Mouse (Mus musculus) layer of hippocampus, adult 2 months (tissue): Measurements from ENCODE around the gene Phlpp1. TPM values are rescaled to one million over a fixed set of nuclear protein-coding genes. Genes with fewer than 3 reads are reported as not detected.

Experiments
- DNase-seq, 2 experiments: peaks; one replicate each; pipeline ENCODE4 v3.0.0; 2022; ENCODE audit warnings: low spot score in 2 of 2
- H3K27ac ChIP-seq: fragments of 200-600 bp; 2 replicates; pipeline ENCODE4 v1.8.1; 2022
- H3K4me3 ChIP-seq: fragments of 200-600 bp; 2 replicates; pipeline ENCODE4 v1.8.1; 2022; ENCODE audit warnings: mild to moderate bottlenecking
- CTCF ChIP-seq: fragments of 200-600 bp; conservative IDR thresholded peaks from 2 replicates; pipeline ENCODE4 v1.8.1; 2022; ENCODE audit warnings: antibody characterized with exemption, mild to moderate bottlenecking, moderate library complexity
- total RNA-seq, 2 experiments: library from RNA; stranded (reverse); gene quantifications; 2 replicates each; pipeline ENCODE4 v1.2.3; 2021

The Phlpp1 gene
- total RNA-seq, 2 experiments from 2014 or later: 82.6 to 87.3 TPM

GRCm38 (mm10) chr1:106188756-106189155, 17.2 kb downstream of the Phlpp1 start:
- no peak for DNase-seq
- no peak overlapping the region for H3K4me3 ChIP-seq
- no peak for TF ChIP-seq CTCF
- H3K27ac ChIP-seq: peak overlapping the region; percentile 47; the same call in 1 of the 2 replicates

- no peak for DNase-seq
- TF ChIP-seq CTCF: no peak
- H3K4me3 ChIP-seq: no peak overlapping the region
- H3K27ac ChIP-seq: peak overlapping the region; percentile 3; the same call in 1 of the 2 replicates
These were observed 17.8 kb downstream of the Phlpp1 start for GRCm38 (mm10) chr1:106189311-106189710.

GRCm38 (mm10) chr1:106190695-106191094, 19.1 kb downstream of the Phlpp1 start:
- H3K27ac ChIP-seq: no peak overlapping the region
- H3K4me3 ChIP-seq: no peak overlapping the region
- no peak for DNase-seq
- no peak for TF ChIP-seq CTCF

- DNase-seq: no peak
- Histone ChIP-seq H3K27ac (0 out of 2 replicates have a peak overlapping the region, but pooled peaks have one; percentile 7), H3K4me3 (no peak overlapping the region)
- TF ChIP-seq CTCF: no peak
These were observed 20.3 kb downstream of the Phlpp1 start for GRCm38 (mm10) chr1:106191885-106192284.

GRCm38 (mm10) chr1:106192864-106193470, 21.4 kb downstream of the Phlpp1 start:
- Histone ChIP-seq H3K4me3 (no peak overlapping the region), H3K27ac (peak overlapping the region; percentile 21)
- no peak for DNase-seq
- no peak for TF ChIP-seq CTCF

- DNase-seq: no peak
- TF ChIP-seq CTCF: no peak
- H3K4me3 ChIP-seq: no peak overlapping the region
- peak overlapping the region; percentile 21; the same call in 1 of the 2 replicates for H3K27ac ChIP-seq
These were observed 21.9 kb downstream of the Phlpp1 start for GRCm38 (mm10) chr1:106193487-106193886.

- no peak for TF ChIP-seq CTCF
- DNase-seq: no peak
- H3K27ac ChIP-seq: no peak overlapping the region; the same call in 1 of the 2 replicates
- no peak overlapping the region for H3K4me3 ChIP-seq
These were observed 22.7 kb downstream of the Phlpp1 start for GRCm38 (mm10) chr1:106194263-106194662.

- no peak for DNase-seq
- peak overlapping the region; percentile 87 for H3K27ac ChIP-seq
- no peak for TF ChIP-seq CTCF
- no peak overlapping the region for H3K4me3 ChIP-seq
These were observed 26.4 kb downstream of the Phlpp1 start for GRCm38 (mm10) chr1:106197991-106198390.

- TF ChIP-seq CTCF: no peak
- no peak for DNase-seq
- peak overlapping the region; percentile 87 for H3K27ac ChIP-seq
These were observed 27.6 kb downstream of the Phlpp1 start for GRCm38 (mm10) chr1:106199109-106199508.

GRCm38 (mm10) chr1:106199686-106200085, 28.1 kb downstream of the Phlpp1 start:
- Histone ChIP-seq H3K4me3 (no peak overlapping the region; the same call in 1 of the 2 replicates), H3K27ac (peak overlapping the region; percentile 87)
- peak; percentile 67 to 83 for DNase-seq
- no peak for TF ChIP-seq CTCF

More at GRCm38 (mm10) chr1:106199109-106199508, 27.6 kb downstream of the Phlpp1 start:
- no peak overlapping the region; the same call in 1 of the 2 replicates for H3K4me3 ChIP-seq

- TF ChIP-seq CTCF: no peak
- no peak for DNase-seq
- peak overlapping the region; percentile 69; the same call in 1 of the 2 replicates for H3K27ac ChIP-seq
- no peak overlapping the region for H3K4me3 ChIP-seq
These were observed 29.5 kb downstream of the Phlpp1 start for GRCm38 (mm10) chr1:106201025-106201424.

- no peak for TF ChIP-seq CTCF
- H3K27ac ChIP-seq: peak overlapping the region; percentile 69; the same call in 1 of the 2 replicates
- DNase-seq: peak in 1 of 2 experiments; percentile 43
- H3K4me3 ChIP-seq: no peak overlapping the region
These were observed 30.4 kb downstream of the Phlpp1 start for GRCm38 (mm10) chr1:106201929-106202328.

- H3K4me3 ChIP-seq: no peak overlapping the region
- TF ChIP-seq CTCF: no peak
- no peak for DNase-seq
- H3K27ac ChIP-seq: peak overlapping the region; percentile 67; the same call in 1 of the 2 replicates
These were observed 32.4 kb downstream of the Phlpp1 start for GRCm38 (mm10) chr1:106203942-106204341.

GRCm38 (mm10) chr1:106204350-106204749, 32.8 kb downstream of the Phlpp1 start:
- no peak for TF ChIP-seq CTCF
- peak overlapping the region; percentile 67 for H3K27ac ChIP-seq

More at GRCm38 (mm10) chr1:106204350-106204749, 32.8 kb downstream of the Phlpp1 start:
- no peak for DNase-seq
- H3K4me3 ChIP-seq: no peak overlapping the region
